Mouse (Mus musculus) MEL (cell line): ENCODE data around the gene Il5. TPM values are rescaled to one million over a fixed set of nuclear protein-coding genes. Genes with fewer than 3 reads are reported as not detected.

Experiments
- DNase-seq: peaks from one replicate; pipeline ENCODE4 v3.0.0; 2011; ENCODE audit warnings: low read depth, low spot score
- H3K27ac ChIP-seq: 2 replicates; pipeline ENCODE4 v1.5.1; 2012; ENCODE audit warnings: low read depth, mild to moderate bottlenecking, control low read depth, low read length, moderate library complexity; ENCODE audit not compliant: control insufficient read depth
- H3K27me3 ChIP-seq, 2 experiments: fragments of 150-350 bp in 1 of 2; sonication (generic) in 1 of 2; 2 replicates each; pipeline ENCODE4 v1.6.1; 2012; ENCODE audit warnings: low read length in 2 of 2, mild to moderate bottlenecking in 2 of 2, improper control_type of control experiment in 1 of 2, moderate library complexity in 1 of 2; ENCODE audit not compliant: insufficient read depth in 2 of 2, control insufficient read depth in 1 of 2
- H3K36me3 ChIP-seq, 2 experiments: 2 replicates each; pipeline ENCODE4 v1.6.1; 2012 to 2014; ENCODE audit warnings: low read length in 2 of 2, improper control_type of control experiment in 1 of 2, inconsistent platforms in 1 of 2, mild to moderate bottlenecking in 1 of 2; ENCODE audit not compliant: insufficient read depth in 2 of 2, control insufficient read depth in 1 of 2
- H3K4me1 ChIP-seq, 2 experiments: fragments of 150-350 bp in 1 of 2; sonication (generic) in 1 of 2; 2 replicates each; pipeline ENCODE4 v1.6.1; 2012; ENCODE audit warnings: low read length in 2 of 2, improper control_type of control experiment in 1 of 2, mild to moderate bottlenecking in 1 of 2; ENCODE audit not compliant: insufficient read depth in 2 of 2, control insufficient read depth in 1 of 2
- H3K4me3 ChIP-seq, 2 experiments: fragments of 150-350 bp in 1 of 2; sonication (generic) in 1 of 2; 2 replicates each; pipeline ENCODE4 v1.5.1; 2012; ENCODE audit warnings: low read depth in 2 of 2, low read length in 2 of 2, mild to moderate bottlenecking in 2 of 2, moderate library complexity in 2 of 2, control low read depth in 1 of 2, improper control_type of control experiment in 1 of 2; ENCODE audit not compliant: control insufficient read depth in 1 of 2, insufficient read depth in 1 of 2
- H3K79me2 ChIP-seq: 2 replicates; pipeline ENCODE4 v1.6.1; 2012; ENCODE audit warnings: mild to moderate bottlenecking, low read length, moderate library complexity; ENCODE audit not compliant: control insufficient read depth, poor library complexity, insufficient read depth
- H3K9ac ChIP-seq: 2 replicates; pipeline ENCODE4 v1.6.1; 2012; ENCODE audit warnings: low read depth, mild to moderate bottlenecking, control low read depth, low read length, moderate library complexity; ENCODE audit not compliant: control insufficient read depth, poor library complexity, severe bottlenecking
- H3K9me3 ChIP-seq: fragments of 150-350 bp; sonication (generic); replicated peaks from 2 replicates; pipeline ENCODE4 v1.6.1; 2012; ENCODE audit warnings: mild to moderate bottlenecking, low read length, improper control_type of control experiment, moderate library complexity; ENCODE audit not compliant: insufficient read depth
- BHLHE40 ChIP-seq: IDR thresholded peaks from 2 replicates; pipeline ENCODE4 v1.6.1; 2012; ENCODE audit warnings: low read depth, mild to moderate bottlenecking, inconsistent platforms, low read length, improper control_type of control experiment, borderline replicate concordance
- CTCF ChIP-seq, 3 experiments: IDR thresholded peaks in 2 of 3; conservative IDR thresholded peaks in 1 of 3; 2 replicates each; pipeline ENCODE4 v1.5.1; 2011 to 2012; ENCODE audit warnings: low read length in 3 of 3, low read depth in 2 of 3, mild to moderate bottlenecking in 2 of 3, improper control_type of control experiment in 1 of 3, inconsistent platforms in 1 of 3, mixed read lengths in 1 of 3, moderate library complexity in 1 of 3; ENCODE audit not compliant: control insufficient read depth in 1 of 3, insufficient read depth in 1 of 3, poor library complexity in 1 of 3, severe bottlenecking in 1 of 3
- GATA1 ChIP-seq: IDR thresholded peaks from 2 replicates; pipeline ENCODE4 v1.6.1; 2011; ENCODE audit warnings: low read depth, low read length, improper control_type of control experiment
- JUND ChIP-seq: IDR thresholded peaks from 2 replicates; pipeline ENCODE4 v1.6.1; 2011; ENCODE audit warnings: low read depth, mild to moderate bottlenecking, improper control_type of control experiment, low read length
- MAFK ChIP-seq: IDR thresholded peaks from 2 replicates; pipeline ENCODE4 v1.6.1; 2011; ENCODE audit warnings: low read depth, mild to moderate bottlenecking, low read length, improper control_type of control experiment, borderline replicate concordance
- MAX ChIP-seq: IDR thresholded peaks from 2 replicates; pipeline ENCODE4 v1.6.1; 2011; ENCODE audit warnings: low read length, improper control_type of control experiment
- MYC ChIP-seq: IDR thresholded peaks from 2 replicates; pipeline ENCODE4 v1.6.1; 2011; ENCODE audit warnings: low read depth, mild to moderate bottlenecking, low read length, improper control_type of control experiment, moderate library complexity
- NELFE ChIP-seq: IDR thresholded peaks from 2 replicates; pipeline ENCODE4 v1.6.1; 2011; ENCODE audit warnings: low read depth, low read length, improper control_type of control experiment
- RAD21 ChIP-seq: IDR thresholded peaks from 2 replicates; pipeline ENCODE4 v1.6.1; 2011; ENCODE audit warnings: mild to moderate bottlenecking, low read depth, low read length, improper control_type of control experiment
- SIN3A ChIP-seq: IDR thresholded peaks from 2 replicates; pipeline ENCODE4 v1.6.1; 2012; ENCODE audit warnings: low read length, improper control_type of control experiment, inconsistent platforms
- SMC3 ChIP-seq: IDR thresholded peaks from 2 replicates; pipeline ENCODE4 v1.6.1; 2011; ENCODE audit warnings: low read depth, low read length, improper control_type of control experiment
- TAL1 ChIP-seq: IDR thresholded peaks from 2 replicates; pipeline ENCODE4 v1.6.1; 2012; ENCODE audit warnings: mild to moderate bottlenecking, inconsistent platforms, low read length, moderate library complexity, mixed read lengths
- TBP ChIP-seq: IDR thresholded peaks from 2 replicates; pipeline ENCODE4 v1.8.0; 2011; ENCODE audit warnings: low read depth, low read length, improper control_type of control experiment
- TCF12 ChIP-seq: IDR thresholded peaks from 2 replicates; pipeline ENCODE4 v1.6.1; 2014; ENCODE audit warnings: low read depth, mild to moderate bottlenecking, inconsistent platforms, low read length, improper control_type of control experiment, moderate library complexity
- USF2 ChIP-seq, 2 experiments: IDR thresholded peaks; 2 replicates each; pipeline ENCODE4 v1.6.1; 2011 to 2012; ENCODE audit warnings: improper control_type of control experiment in 2 of 2, low read length in 2 of 2, borderline replicate concordance in 1 of 2, inconsistent platforms in 1 of 2, low read depth in 1 of 2, mild to moderate bottlenecking in 1 of 2; ENCODE audit not compliant: insufficient read depth in 1 of 2
- ZC3H11A ChIP-seq: IDR thresholded peaks from 2 replicates; pipeline ENCODE4 v1.6.1; 2012; ENCODE audit warnings: low read depth, mild to moderate bottlenecking, inconsistent platforms, low read length, improper control_type of control experiment
- ZMIZ1 ChIP-seq: IDR thresholded peaks from 2 replicates; pipeline ENCODE4 v1.6.1; 2012; ENCODE audit warnings: low read depth, mild to moderate bottlenecking, inconsistent platforms, low read length, improper control_type of control experiment, moderate library complexity
- polyA plus RNA-seq, 2 experiments: library from polyadenylated mRNA; stranded (reverse) in 1 of 2; unstranded in 1 of 2; fragments of >175 nt in 1 of 2; fragments of >200 nt in 1 of 2; gene quantifications; 2 replicates each; pipeline versions ENCODE4 v1.2.1 to v1.2.4; 2012; ENCODE audit warnings: low replicate concordance in 2 of 2, low read depth in 1 of 2; ENCODE audit not compliant: insufficient read length in 2 of 2, insufficient read depth in 1 of 2, missing spikeins in 1 of 2
- total RNA-seq: library from RNA; depleted of rRNA; stranded (reverse); fragments of 300-350 nt; gene quantifications from 2 replicates; pipeline ENCODE4 v1.2.3, GENCODE M21; 2012

Il5 gene
- total and polyA plus RNA-seq, 3 experiments: not detected

DNA sequence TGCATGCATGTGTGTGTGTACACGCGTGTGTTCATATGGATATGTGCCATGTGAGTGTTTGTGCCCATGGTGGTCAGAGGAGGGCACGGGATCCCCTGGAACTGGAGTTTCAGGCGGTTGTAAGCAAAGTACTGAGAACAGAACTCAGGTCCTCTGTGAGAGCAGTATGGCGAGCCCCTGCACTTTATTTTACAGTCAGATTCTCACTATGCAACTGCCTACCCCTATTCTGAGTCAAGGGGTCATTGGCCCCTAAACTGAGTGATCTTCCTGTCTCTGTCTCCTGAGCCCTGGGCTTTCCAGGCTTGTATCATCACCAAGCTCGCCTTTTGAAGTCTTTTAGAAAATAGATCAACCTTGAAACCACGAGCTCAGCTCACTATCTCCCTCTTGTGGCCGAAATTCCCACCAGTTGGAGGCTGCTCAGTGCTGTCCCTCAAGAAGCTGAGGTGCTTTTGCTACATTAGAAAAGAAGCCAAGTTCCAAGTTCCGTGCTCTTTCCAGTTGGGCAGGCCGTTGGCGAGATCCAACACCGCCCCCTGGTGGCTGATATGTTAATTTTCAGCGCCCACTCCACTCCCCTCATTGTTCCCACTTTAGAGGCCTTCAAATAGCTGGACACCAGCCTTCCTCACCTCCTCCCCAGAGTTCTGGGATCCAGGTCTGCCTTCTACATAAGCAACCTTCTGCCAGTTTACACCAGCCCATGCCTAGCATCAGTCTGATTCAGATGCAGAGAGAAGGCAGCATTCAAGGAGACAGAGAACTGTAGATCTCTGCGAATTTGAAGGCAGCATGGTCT, 16.4 kb downstream of the Il5 start (continued):
- TF ChIP-seq GATA1 (no peak), ZC3H11A (peak; percentile 88), ZMIZ1 (no peak), MAFK (no peak), USF2 (IDR thresholded peaks at IDR 0.05; ENCODE audit: borderline replicate concordance in 1 of 2, insufficient read depth in 1 of 2, low read depth in 1 of 2, low read length in 2 of 2) (no peak), NELFE (no peak), RAD21 (peak; percentile 92), SMC3 (peak; percentile 99)
- TF ChIP-seq, all 39 proteins: peak for 19

DNA sequence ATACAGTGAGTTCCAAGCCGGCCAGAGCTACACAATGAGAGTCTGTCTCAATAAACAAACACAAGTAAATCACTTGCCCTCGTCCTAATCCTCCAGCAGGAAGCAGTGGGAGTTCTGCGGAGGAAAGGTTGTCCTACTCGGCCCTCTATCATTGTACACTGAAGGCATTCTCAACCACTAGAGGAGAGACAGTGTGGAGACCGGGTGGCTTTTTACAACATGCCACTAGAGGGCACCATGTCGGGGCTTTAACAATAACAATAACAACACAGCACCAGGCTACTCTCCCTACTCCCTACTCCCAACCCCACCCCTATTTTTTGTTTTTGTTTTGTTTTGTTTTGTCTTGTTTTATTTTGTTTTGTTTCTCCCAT, 17.0 kb downstream of the Il5 start:
- Histone ChIP-seq H3K27ac (peak overlapping the region; percentile 25; the same call in 1 of the 2 replicates), H3K4me1 (peaks cover 0 to 17% of the 10 kb centered on the region in 2 experiments; a peak in 3 of 4 replicates), H3K4me3 (peak overlapping the region; percentile 14 to 19; a peak in 3 of 4 replicates), H3K27me3 (peaks cover 1 to 17% of the 10 kb centered on the region in 2 experiments; a peak in 3 of 4 replicates), H3K79me2 (no peaks in the 10 kb centered on the region; the same call in 1 of the 2 replicates), H3K9me3 (no peaks in the 10 kb centered on the region), H3K9ac (peak overlapping the region; percentile 64), H3K36me3 (peaks cover 0 to 20% of the 10 kb centered on the region in 2 experiments; a peak in 2 of 4 replicates)
- TF ChIP-seq SIN3A: no peak; the same call in 1 of the 2 replicates
- TF ChIP-seq SMC3: peak; percentile 80
- TF ChIP-seq CTCF (IDR thresholded peaks at IDR 0.05 in 2 of 3, conservative IDR thresholded peaks at IDR 0.05 in 1 of 3; ENCODE audit: control insufficient read depth in 1 of 3, insufficient read depth in 1 of 3, low read depth in 2 of 3, low read length in 3 of 3, poor library complexity in 1 of 3, severe bottlenecking in 1 of 3): peak; percentile 74 to 94 (median 81)
- TF ChIP-seq ZC3H11A: peak; percentile 66
- TF ChIP-seq BHLHE40: no peak
- no peak for TF ChIP-seq JUND
- peak; percentile 34; the same call in 1 of the 2 replicates for TF ChIP-seq MYC
- TF ChIP-seq ZMIZ1: no peak
- TF ChIP-seq RAD21: peak; percentile 59
- 0 out of 2 replicates have a peak, but pooled peaks have one; percentile 13 for TF ChIP-seq TCF12
- TF ChIP-seq TAL1: no peak
- TF ChIP-seq TBP: 0 out of 2 replicates have a peak, but pooled peaks have one; percentile 11
- TF ChIP-seq MAX: 0 out of 2 replicates have a peak, but pooled peaks have one; percentile 6
- DNase-seq: peak; percentile 91
